Mouse (Mus musculus): ENCODE measurements around the gene Prkn. TPM values are rescaled to one million over a fixed set of nuclear protein-coding genes. Genes with fewer than 3 reads are reported as not detected.

Gene Prkn
- polyA plus RNA-seq, 1 experiment from 2014 or later = 3.9 TPM

GRCm38 (mm10) chr17:11888806-11889205 lies 1048.6 kb downstream of the Prkn start:
- 87% methylated on average over 5 of the region's 5 CpGs for WGBS
- Histone ChIP-seq H3K4me3 (replicated peaks; ENCODE audit: low read length) (no peak overlapping the region), H3K4me1 (replicated peaks; ENCODE audit: control insufficient read depth, insufficient read depth, low read length) (no peaks in the 10 kb centered on the region), H3K27me3 (replicated peaks; ENCODE audit: control insufficient read depth, insufficient read depth, low read length) (no peaks in the 10 kb centered on the region), H3K9me3 (ENCODE audit: control insufficient read depth, low read length) (no peaks in the 10 kb centered on the region), H3K36me3 (ENCODE audit: control insufficient read depth, insufficient read depth) (no peaks in the 10 kb centered on the region), H3K9ac (replicated peaks; ENCODE audit: low read depth, low read length) (no peak overlapping the region), H3K4me2 (ENCODE audit: low read length) (no peak overlapping the region), H3K27ac (ENCODE audit: low read length) (no peak overlapping the region)
- no peak for ATAC-seq

DNA sequence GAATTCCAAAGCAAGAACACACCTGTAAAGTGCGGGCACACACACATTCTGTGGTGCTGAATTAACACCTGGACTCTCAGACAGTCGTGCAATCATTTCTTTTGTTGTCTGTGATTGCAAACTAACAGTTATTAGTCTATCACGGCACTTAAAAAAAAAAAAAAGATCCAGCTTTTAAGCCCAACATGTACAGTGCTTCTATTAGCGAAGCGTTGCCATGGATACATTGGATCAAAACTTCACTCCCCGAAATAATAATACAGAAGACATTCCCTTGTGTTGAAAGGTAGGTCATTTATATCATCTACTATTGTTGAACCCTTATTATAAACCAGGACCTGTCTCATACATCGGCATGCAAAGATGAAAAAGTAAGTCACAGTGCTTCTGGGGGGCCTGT lies 1060.1 kb downstream of the Prkn start:
- WGBS = 60% methylated on average over 7 of the region's 7 CpGs
- Histone ChIP-seq H3K27me3 (replicated peaks; ENCODE audit: control insufficient read depth, insufficient read depth, low read length) (no peaks in the 10 kb centered on the region), H3K27ac (ENCODE audit: low read length) (no peak overlapping the region), H3K4me3 (replicated peaks; ENCODE audit: low read length) (no peak overlapping the region), H3K4me2 (ENCODE audit: low read length) (no peak overlapping the region), H3K36me3 (ENCODE audit: control insufficient read depth, insufficient read depth) (no peaks in the 10 kb centered on the region), H3K4me1 (replicated peaks; ENCODE audit: control insufficient read depth, insufficient read depth, low read length) (no peaks in the 10 kb centered on the region; the same call in 1 of the 2 replicates), H3K9me3 (ENCODE audit: control insufficient read depth, low read length) (no peaks in the 10 kb centered on the region), H3K9ac (replicated peaks; ENCODE audit: low read depth, low read length) (no peak overlapping the region)
- ATAC-seq = peak; percentile 59; the same call in 1 of the 2 replicates

DNA sequence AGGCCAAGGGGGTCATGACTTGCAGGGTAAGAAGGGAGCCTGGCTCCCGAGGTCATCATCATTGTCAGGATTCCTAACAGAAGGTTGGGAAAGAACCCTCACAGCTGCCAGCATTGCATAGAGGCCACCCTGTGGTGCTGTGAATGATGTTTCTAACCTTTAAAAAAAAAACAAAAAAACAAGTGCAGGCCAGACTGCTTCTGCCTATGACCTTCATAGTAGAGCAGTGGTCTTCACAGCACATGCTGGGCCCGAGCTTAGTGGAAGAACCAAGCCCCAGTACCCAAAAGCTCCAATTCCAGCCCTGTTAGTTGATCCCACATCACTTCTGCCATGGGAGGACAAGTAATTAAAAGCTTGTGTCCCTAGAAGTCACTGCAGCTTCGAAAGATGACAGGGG lies 1061.5 kb downstream of the Prkn start:
- no peak overlapping the region for H3K4me3 ChIP-seq (replicated peaks; ENCODE audit: low read length)
- no peaks in the 10 kb centered on the region; the same call in 1 of the 2 replicates for H3K4me1 ChIP-seq (replicated peaks; ENCODE audit: control insufficient read depth, insufficient read depth, low read length)
- H3K36me3 ChIP-seq (ENCODE audit: control insufficient read depth, insufficient read depth) = no peaks in the 10 kb centered on the region
- no peaks in the 10 kb centered on the region for H3K9me3 ChIP-seq (ENCODE audit: control insufficient read depth, low read length)
- no peak overlapping the region for H3K27ac ChIP-seq (ENCODE audit: low read length)
- H3K4me2 ChIP-seq (ENCODE audit: low read length) = no peak overlapping the region
- 74% methylated on average over 3 of the region's 3 CpGs for WGBS
- H3K27me3 ChIP-seq (replicated peaks; ENCODE audit: control insufficient read depth, insufficient read depth, low read length) = no peaks in the 10 kb centered on the region
- no peak overlapping the region for H3K9ac ChIP-seq (replicated peaks; ENCODE audit: low read depth, low read length)
- ATAC-seq = no peak

- H3K4me2 ChIP-seq (ENCODE audit: low read length) = no peak overlapping the region
- H3K4me1 ChIP-seq (replicated peaks; ENCODE audit: control insufficient read depth, insufficient read depth, low read length) = no peaks in the 10 kb centered on the region; the same call in 1 of the 2 replicates
- ATAC-seq = no peak
- H3K36me3 ChIP-seq (ENCODE audit: control insufficient read depth, insufficient read depth) = no peaks in the 10 kb centered on the region
- 44% methylated on average over 6 of the region's 6 CpGs for WGBS
- H3K4me3 ChIP-seq (replicated peaks; ENCODE audit: low read length) = no peak overlapping the region
- no peaks in the 10 kb centered on the region for H3K9me3 ChIP-seq (ENCODE audit: control insufficient read depth, low read length)
- H3K9ac ChIP-seq (replicated peaks; ENCODE audit: low read depth, low read length) = no peak overlapping the region
- H3K27me3 ChIP-seq (replicated peaks; ENCODE audit: control insufficient read depth, insufficient read depth, low read length) = no peaks in the 10 kb centered on the region
- H3K27ac ChIP-seq (ENCODE audit: low read length) = no peak overlapping the region
Observed at GRCm38 (mm10) chr17:11903001-11903400, 1062.8 kb downstream of the Prkn start.

- Histone ChIP-seq H3K9me3 (ENCODE audit: control insufficient read depth, low read length) (no peaks in the 10 kb centered on the region), H3K4me3 (replicated peaks; ENCODE audit: low read length) (no peak overlapping the region), H3K27ac (ENCODE audit: low read length) (0 out of 2 replicates have a peak overlapping the region, but pooled peaks have one; percentile 1), H3K4me1 (replicated peaks; ENCODE audit: control insufficient read depth, insufficient read depth, low read length) (peaks cover 19% of the 10 kb centered on the region), H3K36me3 (ENCODE audit: control insufficient read depth, insufficient read depth) (no peaks in the 10 kb centered on the region), H3K4me2 (ENCODE audit: low read length) (no peak overlapping the region), H3K9ac (replicated peaks; ENCODE audit: low read depth, low read length) (no peak overlapping the region), H3K27me3 (replicated peaks; ENCODE audit: control insufficient read depth, insufficient read depth, low read length) (no peaks in the 10 kb centered on the region)
- peak; percentile 71 for ATAC-seq
- WGBS = 43% methylated on average over 8 of the region's 8 CpGs
Observed at GRCm38 (mm10) chr17:11910668-11911398, 1070.6 kb downstream of the Prkn start.

DNA sequence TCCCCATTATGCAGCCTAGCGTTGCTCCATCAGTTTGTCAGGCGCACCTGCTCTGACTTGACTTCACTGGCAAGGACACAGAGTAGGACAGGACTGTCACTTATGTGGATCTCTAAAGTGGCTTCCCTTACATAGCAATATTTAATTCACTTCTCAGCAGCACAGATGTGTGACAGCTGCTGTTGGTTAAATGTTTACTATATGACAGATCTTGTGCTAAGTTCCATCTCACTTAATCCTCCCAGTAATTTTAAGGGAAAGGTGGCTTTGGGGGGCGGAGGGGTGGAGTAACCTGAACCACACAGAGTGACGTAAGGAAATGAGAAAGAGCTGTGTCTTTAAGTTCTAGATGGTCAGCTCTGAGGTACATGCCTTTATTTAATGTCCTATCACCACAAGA lies 1072.0 kb downstream of the Prkn start:
- H3K27ac ChIP-seq (ENCODE audit: low read length) = no peak overlapping the region
- 60% methylated on average over 4 of the region's 4 CpGs for WGBS
- peaks cover 19% of the 10 kb centered on the region for H3K4me1 ChIP-seq (replicated peaks; ENCODE audit: control insufficient read depth, insufficient read depth, low read length)
- H3K9ac ChIP-seq (replicated peaks; ENCODE audit: low read depth, low read length) = no peak overlapping the region
- H3K4me3 ChIP-seq (replicated peaks; ENCODE audit: low read length) = no peak overlapping the region
- no peak overlapping the region for H3K4me2 ChIP-seq (ENCODE audit: low read length)
- no peaks in the 10 kb centered on the region for H3K27me3 ChIP-seq (replicated peaks; ENCODE audit: control insufficient read depth, insufficient read depth, low read length)
- H3K9me3 ChIP-seq (ENCODE audit: control insufficient read depth, low read length) = no peaks in the 10 kb centered on the region
- no peak for ATAC-seq
- no peaks in the 10 kb centered on the region for H3K36me3 ChIP-seq (ENCODE audit: control insufficient read depth, insufficient read depth)

- Histone ChIP-seq H3K4me1 (replicated peaks; ENCODE audit: control insufficient read depth, insufficient read depth, low read length) (peaks cover 19% of the 10 kb centered on the region), H3K27ac (ENCODE audit: low read length) (peak overlapping the region; percentile 37; the same call in 1 of the 2 replicates), H3K9me3 (ENCODE audit: control insufficient read depth, low read length) (no peaks in the 10 kb centered on the region), H3K36me3 (ENCODE audit: control insufficient read depth, insufficient read depth) (no peaks in the 10 kb centered on the region), H3K4me2 (ENCODE audit: low read length) (peak overlapping the region; percentile 60), H3K9ac (replicated peaks; ENCODE audit: low read depth, low read length) (peak overlapping the region; percentile 27), H3K4me3 (replicated peaks; ENCODE audit: low read length) (peak overlapping the region; percentile 31), H3K27me3 (replicated peaks; ENCODE audit: control insufficient read depth, insufficient read depth, low read length) (no peaks in the 10 kb centered on the region)
- ATAC-seq = peak; percentile 77
- WGBS = under 1% methylated on average over 19 of the region's 19 CpGs
Observed at GRCm38 (mm10) chr17:11912872-11913365, 1072.7 kb downstream of the Prkn start.

GRCm38 (mm10) chr17:11913620-11914019 lies 1073.4 kb downstream of the Prkn start:
- H3K27ac ChIP-seq (ENCODE audit: low read length) = no peak overlapping the region
- no peak overlapping the region for H3K4me3 ChIP-seq (replicated peaks; ENCODE audit: low read length)
- no peak overlapping the region for H3K9ac ChIP-seq (replicated peaks; ENCODE audit: low read depth, low read length)
- H3K36me3 ChIP-seq (ENCODE audit: control insufficient read depth, insufficient read depth) = no peaks in the 10 kb centered on the region
- ATAC-seq = peak; percentile 31; the same call in 1 of the 2 replicates
- H3K4me1 ChIP-seq (replicated peaks; ENCODE audit: control insufficient read depth, insufficient read depth, low read length) = peaks cover 19% of the 10 kb centered on the region
- 10% methylated on average over 8 of the region's 8 CpGs for WGBS
- H3K9me3 ChIP-seq (ENCODE audit: control insufficient read depth, low read length) = no peaks in the 10 kb centered on the region
- H3K27me3 ChIP-seq (replicated peaks; ENCODE audit: control insufficient read depth, insufficient read depth, low read length) = no peaks in the 10 kb centered on the region
- H3K4me2 ChIP-seq (ENCODE audit: low read length) = peak overlapping the region; percentile 60

- no peak for ATAC-seq
- WGBS = 80% methylated on average over 5 of the region's 5 CpGs
- H3K4me1 ChIP-seq (replicated peaks; ENCODE audit: control insufficient read depth, insufficient read depth, low read length) = peaks cover 19% of the 10 kb centered on the region
- H3K9ac ChIP-seq (replicated peaks; ENCODE audit: low read depth, low read length) = no peak overlapping the region
- H3K4me2 ChIP-seq (ENCODE audit: low read length) = no peak overlapping the region
- H3K36me3 ChIP-seq (ENCODE audit: control insufficient read depth, insufficient read depth) = no peaks in the 10 kb centered on the region
- no peak overlapping the region for H3K27ac ChIP-seq (ENCODE audit: low read length)
- no peak overlapping the region for H3K4me3 ChIP-seq (replicated peaks; ENCODE audit: low read length)
- no peaks in the 10 kb centered on the region for H3K9me3 ChIP-seq (ENCODE audit: control insufficient read depth, low read length)
- no peaks in the 10 kb centered on the region for H3K27me3 ChIP-seq (replicated peaks; ENCODE audit: control insufficient read depth, insufficient read depth, low read length)
Observed at GRCm38 (mm10) chr17:11914451-11914850, 1074.3 kb downstream of the Prkn start.

Measured in forebrain, embryonic 16.5 days (tissue).